Mouse (Mus musculus): ENCODE measurements at regions not wholly inside any gene's neighbourhood (a gene's known extent, or its start where the extent isn't known, plus 50 kb on each side); places are given as distances from the start of the nearest gene placed in this dataset.

DNA sequence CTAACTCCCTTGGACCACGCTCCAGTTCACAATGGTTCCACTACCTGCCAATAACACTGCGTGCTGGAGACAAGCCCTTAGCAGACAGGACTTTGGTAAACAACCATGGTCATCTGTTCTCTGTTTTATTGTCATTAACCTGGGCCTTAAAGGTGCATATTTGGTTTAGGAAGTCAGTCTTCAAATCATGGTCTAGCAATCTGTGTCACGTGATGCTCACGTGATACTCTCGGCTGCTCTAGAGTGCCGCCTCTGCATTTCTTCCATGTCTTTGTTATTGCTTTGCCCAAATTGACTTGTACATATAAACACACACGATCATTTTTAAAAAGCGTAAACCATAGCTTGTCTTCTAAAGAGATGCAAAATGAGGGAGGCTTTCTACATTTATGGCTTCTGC, 139.8 kb upstream of the 4930535I16Rik start:
- DNase-seq: no peak

DNA sequence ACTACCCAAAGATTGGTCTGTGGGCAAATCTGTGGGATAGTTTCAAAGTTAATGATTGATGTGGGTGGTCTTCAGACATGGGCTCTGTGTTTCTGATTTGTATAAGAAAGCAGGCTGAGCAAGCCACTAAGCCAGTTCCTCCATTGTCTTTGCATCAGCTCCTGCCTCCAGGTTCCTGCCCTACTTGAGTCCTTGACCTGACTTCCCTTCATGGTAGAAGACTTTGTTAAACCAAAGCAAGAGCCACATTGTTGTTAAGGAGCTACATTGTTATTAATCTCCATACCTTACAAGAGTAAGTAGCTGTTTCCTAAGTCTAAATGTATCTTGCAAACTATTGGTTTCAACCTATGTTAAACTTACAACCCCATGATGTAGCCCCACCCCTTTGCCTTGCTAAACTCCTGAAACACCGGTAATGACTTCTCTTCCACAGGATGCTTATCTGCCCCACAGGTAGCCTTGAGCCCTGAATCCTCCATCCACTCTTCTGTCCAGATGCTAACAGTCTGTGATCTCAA, 136.5 kb upstream of the 4930535I16Rik start:
- DNase-seq: no peak

DNA sequence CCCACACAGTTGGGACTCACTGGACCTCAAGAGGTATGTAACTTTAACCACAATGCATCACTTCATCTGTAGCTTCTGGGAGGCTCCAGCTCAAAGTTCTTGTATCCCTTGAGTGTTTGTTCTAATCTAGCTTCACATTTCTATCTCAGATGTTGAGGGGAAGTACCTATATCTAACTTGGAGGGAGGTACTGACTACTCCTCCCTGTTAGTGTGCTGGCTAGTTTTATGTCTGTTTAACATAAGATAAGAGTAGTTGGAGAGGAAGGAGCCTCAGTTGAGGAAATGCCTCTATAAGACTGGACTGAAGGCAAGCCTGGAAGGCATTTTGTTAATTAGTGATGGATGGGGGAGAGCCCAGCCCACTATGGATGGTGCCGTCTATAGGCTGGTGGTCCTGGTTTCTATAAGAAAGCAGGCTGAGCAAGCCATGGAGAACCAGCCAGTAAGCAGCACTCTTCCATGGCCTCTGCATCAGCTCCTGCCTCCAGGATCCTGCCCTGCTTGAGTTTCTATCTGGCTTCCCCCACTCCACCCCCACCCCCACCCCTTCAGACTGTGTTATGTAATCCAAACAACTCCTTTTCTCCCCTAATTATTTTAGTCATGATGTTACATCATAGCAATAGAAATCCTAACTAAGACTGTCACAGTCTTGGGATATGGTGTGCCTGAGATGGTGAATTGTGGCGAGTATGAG, 135.7 kb upstream of the 4930535I16Rik start:
- no peak for DNase-seq

DNA sequence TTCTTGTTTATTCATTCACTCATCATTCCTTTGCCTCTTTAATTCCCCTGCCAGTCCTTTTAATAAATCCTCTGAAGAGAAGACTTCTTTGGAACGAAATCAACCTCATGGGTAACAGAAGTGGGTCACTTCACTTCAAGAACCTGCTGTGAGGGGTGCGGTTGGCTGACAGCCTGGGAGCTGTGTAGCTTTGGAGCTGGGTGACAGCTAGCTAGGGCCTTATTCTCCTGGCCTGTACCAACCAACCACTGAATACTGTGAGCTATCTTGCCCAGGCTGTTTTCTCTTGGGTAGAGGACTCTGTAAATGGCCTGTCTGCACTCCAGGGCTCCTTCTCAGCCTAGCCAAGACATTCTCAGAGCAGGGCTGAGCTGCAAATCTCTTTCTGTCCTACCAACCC, 134.6 kb upstream of the 4930535I16Rik start:
- no peak for DNase-seq

DNA sequence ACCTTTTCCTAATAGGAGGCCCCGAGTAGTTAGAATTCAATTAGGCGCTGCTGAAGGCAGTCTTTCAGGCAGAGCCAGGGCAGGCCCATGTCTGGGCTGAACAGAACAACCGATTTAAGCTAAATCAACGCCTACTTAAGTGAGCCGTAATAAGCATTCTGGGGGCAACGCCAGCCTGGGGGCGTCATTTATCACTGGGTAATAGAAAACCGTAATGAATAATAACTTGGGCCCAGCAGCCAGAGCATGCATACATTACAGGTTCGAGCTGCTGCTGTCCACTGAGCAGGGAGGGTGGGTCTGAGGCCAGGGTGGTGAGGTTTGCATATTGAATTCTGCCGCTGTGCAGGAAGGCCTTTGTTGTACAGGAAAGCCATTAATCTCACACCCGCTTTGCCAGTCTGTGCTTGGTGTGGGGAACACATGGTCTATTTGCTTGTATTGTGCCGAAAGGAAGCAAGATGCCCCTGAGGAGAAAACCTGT, 130.6 kb upstream of the 4930535I16Rik start:
- DNase-seq: no peak

DNA sequence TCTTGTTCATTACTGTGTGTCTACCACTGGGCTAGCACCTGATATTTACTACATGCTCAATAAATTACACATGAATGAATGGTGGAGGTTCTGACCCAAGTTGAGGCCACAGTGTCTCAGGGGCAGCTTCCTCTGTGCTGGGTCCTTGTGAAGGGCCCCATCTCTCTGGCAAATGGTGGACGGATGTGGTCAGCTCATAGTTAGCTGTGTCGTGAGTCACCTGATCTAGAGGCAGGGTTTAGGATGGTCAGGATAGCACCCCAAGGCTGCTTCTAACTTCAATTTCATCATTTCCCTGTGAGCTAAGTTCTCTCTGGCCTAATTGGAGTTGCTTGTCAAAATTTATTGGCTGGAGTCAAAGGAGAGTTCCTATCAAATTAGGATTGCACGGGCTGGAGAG, 130.1 kb upstream of the 4930535I16Rik start:
- no peak for DNase-seq

DNA sequence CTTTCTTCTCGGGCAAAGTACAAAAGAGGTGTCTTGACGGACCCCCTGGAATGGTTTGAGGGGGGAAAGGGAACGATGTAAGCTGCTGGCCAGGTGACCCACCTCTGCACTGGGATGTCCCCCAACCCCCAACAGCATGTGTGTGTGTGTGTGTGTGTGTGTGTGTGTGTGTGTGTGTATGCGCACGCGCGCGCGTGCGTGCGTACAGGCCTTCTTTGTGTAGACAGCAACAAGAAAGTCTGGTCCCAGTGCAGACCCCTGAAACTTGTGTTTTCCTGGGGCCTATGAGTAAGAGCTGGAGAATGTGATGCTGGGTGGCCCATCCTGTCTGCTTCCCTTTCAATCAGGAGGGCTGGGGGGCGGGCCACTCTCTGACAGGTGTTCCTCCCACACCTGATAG, 118.7 kb upstream of the 4930535I16Rik start:
- DNase-seq: no peak

DNA sequence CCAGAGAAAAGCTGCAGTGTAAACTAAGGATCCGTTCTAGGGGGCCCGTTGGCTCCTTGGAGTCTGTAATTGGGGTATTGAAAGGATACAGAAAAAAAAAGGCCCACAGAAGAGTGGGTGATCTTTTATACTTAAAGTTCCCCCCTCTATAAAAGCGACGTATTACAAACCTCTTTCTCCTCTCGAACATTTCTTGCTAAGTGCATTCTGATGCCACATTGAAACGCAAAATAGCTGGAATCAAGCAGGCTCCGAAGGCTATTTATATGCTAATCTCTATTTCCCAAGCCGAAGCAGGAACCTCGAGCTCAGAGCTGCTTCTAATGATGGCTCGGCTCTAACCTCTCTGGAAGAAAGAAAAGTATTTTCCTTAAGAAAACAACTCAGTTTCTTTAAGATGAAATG, 117.8 kb upstream of the 4930535I16Rik start:
- no peak for DNase-seq

DNA sequence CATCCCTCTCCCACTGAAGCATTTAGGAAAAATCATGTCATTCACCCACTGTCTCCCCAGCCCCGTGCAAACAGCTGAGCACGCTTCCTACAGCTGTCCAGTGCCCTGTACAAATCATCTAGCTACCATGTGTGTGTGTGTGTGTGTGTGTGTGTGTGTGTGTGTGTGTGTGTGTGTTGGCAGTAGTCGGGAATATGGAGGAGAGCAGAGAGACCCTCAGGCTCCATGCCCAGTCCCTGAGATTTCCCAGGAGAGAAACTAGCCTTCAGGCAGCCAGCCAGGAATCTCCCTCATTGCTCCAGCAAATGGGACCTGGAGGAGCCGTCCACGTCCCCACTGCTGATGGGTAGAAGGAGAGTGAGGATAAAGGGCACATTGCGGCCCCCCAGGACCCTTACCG, 117.4 kb upstream of the 4930535I16Rik start:
- peak in 1 of 2 experiments; percentile 3 for DNase-seq

DNA sequence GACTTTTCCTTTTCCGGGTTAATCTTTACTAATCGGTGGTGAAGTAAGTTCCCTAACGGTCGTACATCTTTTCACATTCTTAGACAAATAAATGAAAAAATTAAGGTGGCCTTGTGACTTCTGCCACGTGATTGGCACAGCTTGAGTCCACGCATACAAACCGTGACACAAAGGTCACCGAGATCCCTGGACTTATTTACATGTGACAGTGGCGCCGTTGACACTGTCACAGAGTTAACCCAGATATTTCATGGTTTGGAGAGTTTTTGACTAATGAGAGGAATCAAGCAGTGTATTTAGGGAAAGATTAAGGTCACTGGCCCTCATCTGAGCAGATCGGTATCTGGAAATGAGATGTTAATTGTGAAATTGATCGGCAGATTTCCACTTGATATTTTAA, 110.2 kb upstream of the 4930535I16Rik start:
- DNase-seq: no peak

DNA sequence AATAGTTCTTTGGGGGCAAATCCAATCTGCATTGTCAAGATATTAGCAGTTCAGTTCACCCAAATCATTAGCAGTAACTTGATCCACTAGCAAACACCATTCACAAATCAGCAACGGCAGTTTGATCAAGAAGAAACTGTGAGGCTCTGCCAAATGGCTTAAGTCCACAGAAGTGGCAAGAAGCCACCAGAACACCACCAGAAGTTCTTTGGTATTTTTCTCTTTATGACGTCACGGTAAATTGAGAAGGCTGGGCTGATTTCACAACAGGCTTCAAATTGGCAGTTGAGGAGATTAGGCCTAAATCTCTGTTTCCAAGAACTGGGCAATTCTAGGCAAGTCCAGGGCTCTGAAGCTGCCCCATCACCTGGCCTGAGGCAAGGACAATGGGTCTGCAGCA, 98.6 kb upstream of the 4930535I16Rik start:
- DNase-seq: no peak

DNA sequence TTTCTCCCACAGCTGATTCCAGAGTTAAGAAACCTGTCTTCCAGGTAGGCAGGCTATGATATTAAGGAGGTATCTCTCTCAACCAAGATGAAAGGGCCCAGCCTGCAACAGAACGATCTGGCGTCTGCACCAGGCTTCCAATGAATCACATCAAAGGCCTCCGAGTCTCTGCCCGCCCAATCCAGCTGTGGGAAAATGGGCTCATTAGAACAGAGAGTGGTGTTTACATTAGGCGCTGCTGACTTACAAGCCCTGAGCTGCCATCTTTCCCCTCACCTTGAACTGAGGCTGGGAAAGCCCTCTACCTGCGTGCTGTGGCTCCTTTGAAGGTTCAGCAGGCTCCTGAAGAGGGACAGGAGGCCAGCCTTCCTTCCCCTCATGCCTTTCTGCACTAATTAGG, 97.5 kb upstream of the 4930535I16Rik start:
- no peak for DNase-seq

DNA sequence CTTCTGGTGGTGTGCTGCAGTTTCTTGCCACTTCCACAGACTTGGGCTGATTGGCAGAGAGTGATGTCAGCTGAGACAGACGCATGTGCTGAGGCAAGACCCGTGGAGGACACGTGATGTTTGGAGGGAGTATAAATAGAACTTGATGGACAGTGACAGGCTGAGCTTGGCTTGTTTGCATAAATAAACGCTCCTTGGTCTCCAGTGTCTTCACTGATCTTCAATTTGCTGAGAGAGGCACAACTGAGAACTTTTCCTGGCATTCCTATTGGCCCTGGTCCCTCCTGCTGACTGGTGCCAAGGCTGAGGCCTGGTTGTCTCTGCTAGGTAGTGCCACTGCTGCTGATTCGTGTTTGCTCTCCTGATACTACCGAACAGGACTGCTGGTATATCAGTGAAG, 94.6 kb upstream of the 4930535I16Rik start:
- no peak for DNase-seq

DNA sequence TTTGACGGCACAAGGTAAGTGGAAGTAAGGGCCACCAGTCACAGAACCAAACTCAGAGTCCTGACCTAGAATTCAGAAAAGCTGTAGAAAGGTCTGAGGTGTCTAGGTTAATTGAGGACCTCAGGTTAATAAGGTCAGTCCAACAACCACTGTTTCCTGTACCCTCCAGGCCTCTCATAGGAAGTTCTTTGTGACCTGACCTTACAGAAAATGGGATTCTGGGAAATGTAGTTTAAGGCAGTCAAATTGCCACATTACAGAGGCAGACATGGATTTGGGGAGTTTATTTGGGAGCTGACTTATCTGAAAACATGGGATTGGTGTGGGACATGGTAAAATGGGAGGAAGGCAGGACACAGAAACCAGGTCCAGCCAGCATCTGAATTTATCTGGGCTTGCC, 90.9 kb upstream of the 4930535I16Rik start:
- no peak for DNase-seq

DNA sequence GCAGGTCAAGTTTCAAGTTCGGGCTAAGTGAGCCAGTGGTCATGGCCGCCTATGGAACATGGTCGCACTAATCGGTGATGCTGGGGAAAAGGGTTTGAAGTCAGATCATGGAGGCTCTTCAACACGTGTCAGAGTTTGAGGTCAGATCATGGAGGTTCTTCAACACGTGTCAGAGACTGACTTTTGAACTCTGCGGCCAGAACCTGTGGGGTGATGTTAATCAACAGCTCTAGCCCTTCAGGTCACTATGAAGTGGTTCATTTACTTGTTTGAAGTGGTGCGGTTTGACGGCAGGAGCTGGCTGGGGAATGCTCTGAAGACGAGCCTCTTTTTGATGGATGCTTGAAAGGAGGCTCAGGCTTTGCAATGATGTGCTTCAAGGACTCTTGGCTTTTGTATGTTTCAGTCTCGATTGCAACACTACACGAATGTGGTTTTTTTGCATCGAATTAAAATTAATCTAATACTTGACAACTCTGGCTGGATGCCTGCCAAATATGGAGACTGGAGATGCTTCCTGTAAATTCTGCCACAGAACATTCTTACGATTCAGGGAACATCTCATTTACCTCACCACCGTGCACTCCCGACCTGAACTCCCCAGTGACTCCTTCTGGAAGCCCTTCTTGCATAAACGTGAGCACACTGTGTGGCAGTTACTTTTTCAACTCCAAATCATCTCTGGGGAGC, 87.9 kb upstream of the 4930535I16Rik start:
- peak; percentile 19 to 58 for DNase-seq

DNA sequence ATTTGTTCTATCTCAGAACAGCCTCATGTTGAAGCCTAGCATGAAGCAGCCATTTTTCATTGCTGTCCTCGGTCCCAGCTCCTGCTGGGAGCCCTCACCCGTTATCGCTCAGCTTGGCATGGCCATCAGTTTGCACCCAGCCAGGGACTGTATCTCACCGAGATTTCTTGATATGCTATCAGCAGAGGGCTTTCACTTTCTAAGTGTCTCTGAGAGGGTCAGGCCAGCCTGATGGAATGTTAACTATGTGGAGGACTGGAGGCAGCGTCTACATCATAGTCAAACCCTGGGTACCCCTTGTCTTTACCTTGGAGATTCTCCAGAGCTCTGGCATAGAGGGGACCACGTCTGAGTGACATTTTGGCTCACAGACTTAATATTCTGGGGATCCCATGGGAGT, 84.9 kb upstream of the 4930535I16Rik start:
- DNase-seq: no peak

DNA sequence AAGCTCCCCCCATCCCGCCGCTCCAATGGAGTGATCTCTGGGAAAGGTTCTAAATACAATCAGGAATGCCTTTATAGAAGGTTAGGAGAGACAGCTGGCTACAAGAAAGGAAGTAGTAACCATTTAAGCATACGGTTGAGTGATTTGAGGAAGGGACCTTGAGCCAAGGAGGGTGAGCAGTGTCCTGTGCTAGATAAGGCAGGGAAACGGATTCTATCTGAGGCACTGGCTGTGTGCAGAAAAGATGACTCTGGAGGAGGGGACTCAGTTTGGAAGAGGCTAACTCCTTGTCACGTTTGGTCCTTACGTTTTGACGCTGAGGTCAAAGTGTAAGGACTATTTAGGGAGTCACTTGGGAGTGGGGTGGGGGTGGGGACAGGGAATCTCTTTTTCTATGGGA, 84.3 kb upstream of the 4930535I16Rik start:
- no peak for DNase-seq

DNA sequence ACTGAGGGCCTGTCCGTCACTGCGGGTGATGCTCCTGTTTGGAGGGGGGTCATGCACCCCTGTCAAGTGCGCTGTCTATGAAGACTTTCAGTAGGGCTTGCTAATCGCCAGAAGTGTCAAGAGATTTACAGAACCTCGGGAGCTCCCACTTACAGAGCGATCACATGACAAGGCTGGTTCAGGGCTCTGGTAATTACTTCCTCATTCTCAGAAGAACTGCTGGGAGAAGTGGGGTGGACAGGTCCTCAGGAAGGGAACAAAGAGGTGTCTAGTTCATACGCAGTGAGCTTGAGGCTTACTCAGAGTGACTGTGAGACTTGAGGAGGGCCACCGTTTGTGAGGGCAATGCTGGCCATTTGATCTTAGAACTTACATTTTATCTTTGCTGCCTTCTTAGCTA, 78.0 kb upstream of the 4930535I16Rik start:
- no peak for DNase-seq

DNA sequence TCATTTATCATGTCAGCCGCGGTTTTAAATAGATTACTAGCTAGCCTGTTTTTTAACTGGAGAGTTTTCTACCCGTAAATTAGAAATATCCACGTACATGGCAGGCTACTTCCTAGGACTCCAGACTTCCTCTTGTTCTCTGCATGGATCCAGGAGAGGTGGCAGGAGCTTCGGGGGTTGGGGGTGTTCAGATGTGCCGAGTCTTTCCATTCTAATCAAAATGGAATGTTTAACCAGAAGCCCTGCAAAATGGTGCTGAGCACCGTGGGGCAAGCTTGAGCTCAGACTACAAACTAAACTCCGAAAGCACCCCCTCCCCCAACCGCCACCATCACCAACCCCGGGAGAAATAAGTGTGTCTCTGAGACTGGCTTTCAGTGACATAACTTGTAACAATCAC, 73.4 kb upstream of the 4930535I16Rik start:
- DNase-seq: no peak

DNA sequence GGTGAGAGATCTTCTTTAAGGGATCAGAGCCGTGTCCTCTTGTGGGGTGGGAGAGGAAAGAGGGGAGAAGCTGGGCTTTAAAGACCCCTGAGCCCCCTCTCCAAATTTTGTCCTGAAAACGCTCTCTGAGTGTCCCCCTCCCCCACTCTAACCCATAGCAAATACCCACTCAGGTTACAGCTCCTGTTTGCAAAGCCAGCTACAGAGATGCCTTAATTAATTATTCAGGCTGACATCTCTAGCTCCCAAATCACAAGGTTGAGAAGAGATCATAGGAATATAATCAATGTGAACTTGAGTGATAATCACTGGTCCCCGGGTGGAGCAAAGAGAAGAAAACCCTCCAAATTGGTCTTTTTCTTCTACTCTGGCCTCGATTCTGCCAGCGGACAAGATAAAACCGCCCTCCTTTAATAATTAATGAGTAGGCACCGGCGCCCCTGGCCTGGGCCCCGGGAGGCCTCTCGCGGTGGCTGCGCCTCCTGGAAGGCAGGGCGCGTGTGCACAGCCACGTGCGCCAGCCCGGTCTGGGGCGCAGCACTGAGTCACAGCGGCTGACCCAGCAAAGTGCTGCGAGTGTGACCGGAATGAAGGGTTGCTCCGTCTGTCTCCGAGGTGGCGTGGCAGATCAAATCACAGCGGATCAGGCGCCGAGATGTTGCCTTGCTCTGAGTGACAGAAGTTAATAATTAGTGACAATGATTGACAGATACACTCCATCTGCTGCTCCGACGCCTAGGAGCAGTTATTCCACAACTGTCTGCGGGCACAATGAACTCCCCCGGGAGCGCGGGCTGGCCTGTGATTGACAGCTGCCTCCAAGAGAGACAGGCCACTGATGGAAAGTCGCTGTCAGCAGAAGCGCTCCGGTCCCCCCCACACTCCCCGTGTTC, 72.7 kb upstream of the 4930535I16Rik start:
- peak; percentile 64 to 90 for DNase-seq

All from kidney, postnatal 25 days (tissue).